Mouse (Mus musculus) granulocyte monocyte progenitor cell, adult 5-6 weeks (primary cell): ENCODE measurements around the gene Tppp2. TPM values are rescaled to one million over a fixed set of nuclear protein-coding genes. Genes with fewer than 3 reads are reported as not detected.
"Not testable (repeated sequence)": the region's sequence is repeated elsewhere in the genome, so short reads cannot be mapped to it uniquely, and the experiment has no call there.

Source experiments
- ATAC-seq: replicated peaks from 2 replicates; pipeline ENCODE4 v1.8.0; 2016; ENCODE audit warnings: mild to moderate bottlenecking, moderate TSS enrichment, inconsistent platforms; ENCODE audit not compliant: poor library complexity, severe bottlenecking
- total RNA-seq, 2 experiments: library from RNA; stranded (forward) in 1 of 2; stranded (reverse) in 1 of 2; fragments of 200-712, 200-1000 nt in 1 of 2; fragments of >200 nt in 1 of 2; fragmentation: Nextera tagmentation in 1 of 2; gene quantifications; 2 replicates each; pipeline ENCODE4 v1.2.3; 2014 to 2017

Tppp2 gene
- total RNA-seq, 2 experiments from 2014 or later = not detected

GRCm38 (mm10) chr14:51906102-51906501, 12.1 kb upstream of the Tppp2 start:
- no peak for ATAC-seq

- no peak for ATAC-seq
These were observed 6.9 kb upstream of the Tppp2 start for GRCm38 (mm10) chr14:51911301-51911700.

- ATAC-seq = no peak
These were observed 5.7 kb upstream of the Tppp2 start for GRCm38 (mm10) chr14:51912391-51913061.

GRCm38 (mm10) chr14:51913062-51913959, 4.9 kb upstream of the Tppp2 start:
- ATAC-seq = peak; percentile 82

- ATAC-seq = peak; percentile 27
These were observed 4.1 kb upstream of the Tppp2 start, which contains the start of gene Ndrg2 for GRCm38 (mm10) chr14:51913960-51914762. Ndrg2 (minus strand) TSS chr14:51914158.

- ATAC-seq = peak; percentile 21
These were observed 3.2 kb upstream of the Tppp2 start for GRCm38 (mm10) chr14:51915030-51915429.

GRCm38 (mm10) chr14:51916539-51916938, 1.7 kb upstream of the Tppp2 start:
- no peak for ATAC-seq

GRCm38 (mm10) chr14:51918966-51919365, 741 bp downstream of the Tppp2 start:
- ATAC-seq = no peak

GRCm38 (mm10) chr14:51921759-51922570, 3.7 kb downstream of the Tppp2 start:
- no peak for ATAC-seq

GRCm38 (mm10) chr14:51922571-51922865, 4.3 kb downstream of the Tppp2 start, which contains the start of gene Rnase13:
Rnase13 (minus strand) TSS chr14:51922773.
- ATAC-seq = no peak

- ATAC-seq = no peak
These were observed 4.7 kb downstream of the Tppp2 start for GRCm38 (mm10) chr14:51922910-51923309.

- no peak for ATAC-seq
These were observed 5.3 kb downstream of the Tppp2 start for GRCm38 (mm10) chr14:51923492-51923891.

- not testable (repeated sequence) for ATAC-seq
These were observed 8.7 kb downstream of the Tppp2 start for GRCm38 (mm10) chr14:51926930-51927329.

- no peak for ATAC-seq
These were observed 11.2 kb downstream of the Tppp2 start for GRCm38 (mm10) chr14:51929309-51929943.

GRCm38 (mm10) chr14:51929968-51930367, 11.7 kb downstream of the Tppp2 start:
- no peak for ATAC-seq

- peak; percentile 82 for ATAC-seq
These were observed 12.6 kb downstream of the Tppp2 start for GRCm38 (mm10) chr14:51930824-51931223.

GRCm38 (mm10) chr14:51932092-51933020, 14.1 kb downstream of the Tppp2 start:
- ATAC-seq = no peak

- no peak for ATAC-seq
These were observed 20.8 kb downstream of the Tppp2 start for GRCm38 (mm10) chr14:51939005-51939404.
